Mouse (Mus musculus): Measurements from ENCODE around the gene Spata3.

- peak; percentile 10; the same call in 1 of the 2 replicates for TF ChIP-seq CTCF (IDR thresholded peaks at IDR 0.05; ENCODE audit: extremely low read depth, insufficient read depth, insufficient read length, insufficient replicate concordance)
- TF ChIP-seq POLR2A (IDR thresholded peaks at IDR 0.05; ENCODE audit: low read depth, low read length) = no peak
Measured at GRCm38 (mm10) chr1:86021365-86021989, 4.9 kb downstream of the Spata3 start.

Data from spleen, adult 2 months (tissue).